Mouse (Mus musculus) bone marrow macrophage, adult 2 months (primary cell): Measurements from ENCODE around the gene Flt4.

Experiments
- CTCF ChIP-seq: IDR thresholded peaks from 2 replicates; pipeline ENCODE4 v1.5.1; 2012; ENCODE audit warnings: low read depth, mild to moderate bottlenecking, low read length, moderate library complexity
- POLR2A ChIP-seq: IDR thresholded peaks from 2 replicates; pipeline ENCODE4 v1.6.1; 2012; ENCODE audit warnings: mild to moderate bottlenecking, low read depth, low read length, borderline replicate concordance

DNA sequence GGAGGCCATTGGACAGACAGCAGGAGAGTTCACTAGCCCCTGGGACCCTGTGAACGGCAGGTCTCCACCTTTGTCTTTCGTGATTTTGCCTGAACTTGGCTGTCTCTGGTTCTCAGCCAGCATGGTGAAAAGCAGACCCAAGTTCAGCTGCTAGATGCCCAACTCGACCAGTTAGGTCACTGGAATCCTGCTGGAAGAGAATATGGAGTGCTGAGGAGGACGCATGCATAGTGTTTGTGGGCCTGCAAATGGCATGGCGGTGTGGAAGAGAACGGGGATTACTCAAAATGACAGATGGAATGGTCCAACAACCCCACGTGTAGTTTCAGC is 50.4 kb downstream of the Flt4 start:
- no peak for TF ChIP-seq CTCF
- TF ChIP-seq POLR2A, result no peak
